Mouse (Mus musculus) neural tube, embryonic 13.5 days (tissue): Measurements from ENCODE around the gene Rims1. TPM values are rescaled to one million over a fixed set of nuclear protein-coding genes. Genes with fewer than 3 reads are reported as not detected.
A peak's percentile ranks its signal among the peaks of the same experiment; 100 is the strongest.

Experiments used
- ATAC-seq: fragments of 200-750 bp; cut with Nextera tagmentation; 2 replicates; pipeline ENCODE4 v1.8.0; 2017; ENCODE audit warnings: low read depth, mild to moderate bottlenecking, moderate TSS enrichment, moderate library complexity
- H3K27ac ChIP-seq: fragments of 300-500 bp; sonication (generic); replicated peaks from 2 replicates; pipeline ENCODE4 v1.5.1; 2015; ENCODE audit warnings: moderate library complexity, mild to moderate bottlenecking, inconsistent platforms
- H3K27me3 ChIP-seq: fragments of 300-500 bp; sonication (generic); 2 replicates; pipeline ENCODE4 v1.6.1; 2015; ENCODE audit warnings: mild to moderate bottlenecking, inconsistent platforms
- H3K36me3 ChIP-seq: fragments of 300-500 bp; sonication (generic); 2 replicates; pipeline ENCODE4 v1.6.1; 2015; ENCODE audit warnings: mild to moderate bottlenecking, inconsistent platforms
- H3K4me1 ChIP-seq: fragments of 300-500 bp; sonication (generic); replicated peaks from 2 replicates; pipeline ENCODE4 v1.6.1; 2015; ENCODE audit warnings: inconsistent platforms
- H3K4me2 ChIP-seq: fragments of 300-500 bp; sonication (generic); 2 replicates; pipeline ENCODE4 v1.6.1; 2015; ENCODE audit warnings: inconsistent platforms, mild to moderate bottlenecking, moderate library complexity
- H3K4me3 ChIP-seq: fragments of 300-500 bp; sonication (generic); 2 replicates; pipeline ENCODE4 v1.5.1; 2015; ENCODE audit warnings: mild to moderate bottlenecking, inconsistent platforms
- H3K9ac ChIP-seq: fragments of 300-500 bp; sonication (generic); 2 replicates; pipeline ENCODE4 v1.6.1; 2015; ENCODE audit warnings: moderate library complexity, mild to moderate bottlenecking, inconsistent platforms
- H3K9me3 ChIP-seq: fragments of 300-500 bp; sonication (generic); 2 replicates; pipeline ENCODE4 v1.6.1; 2016; ENCODE audit warnings: inconsistent platforms
- WGBS: fragments of 180-500 bp; shearing (Covaris S2); methylation state at CpG from one replicate; pipeline ENCODE4 v1.1.7; 2015; 5-methylcytosine and 5-hydroxymethylcytosine counted together
- polyA plus RNA-seq: library from polyadenylated mRNA; unstranded; fragments of >200 nt; fragmentation: Nextera tagmentation; extraction: Ambion mirVana; gene quantifications from 2 replicates; pipeline ENCODE4 v1.2.1, GENCODE M21; 2015

Gene Rims1
- polyA plus RNA-seq, 1 experiment from 2014 or later, result 13.0 TPM

DNA sequence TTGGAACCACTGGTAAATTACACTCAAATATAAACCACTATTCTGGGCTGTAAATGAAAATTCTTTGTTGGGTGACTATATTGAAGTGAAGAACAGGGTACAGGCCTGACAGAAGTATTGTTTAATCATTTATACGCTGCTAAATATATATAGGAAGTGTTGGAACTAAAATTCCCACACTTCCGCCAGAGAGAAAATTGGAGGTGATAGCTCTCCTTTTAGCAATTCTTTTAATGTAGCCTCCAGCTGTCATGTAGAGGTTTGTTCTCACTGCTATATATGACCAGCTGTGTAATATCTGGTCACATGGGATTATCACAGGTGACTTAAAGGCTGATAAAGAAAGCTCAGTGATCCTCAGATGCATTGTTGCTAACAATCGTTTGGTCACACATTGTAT, 144.0 kb downstream of the Rims1 start:
- Histone ChIP-seq H3K9me3 (no peaks in the 10 kb centered on the region), H3K36me3 (no peaks in the 10 kb centered on the region), H3K4me3 (no peak overlapping the region), H3K4me2 (no peak overlapping the region), H3K27me3 (no peaks in the 10 kb centered on the region), H3K27ac (no peak overlapping the region), H3K9ac (no peak overlapping the region), H3K4me1 (no peaks in the 10 kb centered on the region)
- WGBS, result 88% methylated on average over 3 of the region's 3 CpGs
- no peak for ATAC-seq

DNA sequence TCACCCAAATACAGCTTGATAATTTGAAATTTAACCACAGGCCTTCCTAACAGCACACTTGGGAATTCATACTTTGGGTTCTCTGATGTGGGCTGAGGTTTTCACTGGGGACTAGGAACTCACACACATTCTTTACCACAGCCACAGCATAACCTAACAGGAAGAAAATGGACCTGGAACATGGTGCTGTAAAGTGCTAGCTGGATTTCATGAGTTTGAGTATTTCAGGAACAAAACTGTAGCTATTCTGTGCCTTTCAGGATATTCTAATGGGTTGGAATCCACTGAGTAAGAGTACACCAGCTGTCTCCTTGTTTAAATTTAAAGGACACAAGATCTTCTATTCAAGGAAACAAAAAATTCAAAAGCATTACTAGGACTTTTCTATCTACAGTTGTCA, 149.8 kb downstream of the Rims1 start:
- no peak overlapping the region for H3K9ac ChIP-seq
- no peaks in the 10 kb centered on the region for H3K36me3 ChIP-seq
- H3K9me3 ChIP-seq, result no peaks in the 10 kb centered on the region
- no peak for ATAC-seq
- no peaks in the 10 kb centered on the region for H3K4me1 ChIP-seq
- H3K27ac ChIP-seq, result no peak overlapping the region
- H3K27me3 ChIP-seq, result no peaks in the 10 kb centered on the region
- no peak overlapping the region for H3K4me2 ChIP-seq
- no peak overlapping the region for H3K4me3 ChIP-seq

DNA sequence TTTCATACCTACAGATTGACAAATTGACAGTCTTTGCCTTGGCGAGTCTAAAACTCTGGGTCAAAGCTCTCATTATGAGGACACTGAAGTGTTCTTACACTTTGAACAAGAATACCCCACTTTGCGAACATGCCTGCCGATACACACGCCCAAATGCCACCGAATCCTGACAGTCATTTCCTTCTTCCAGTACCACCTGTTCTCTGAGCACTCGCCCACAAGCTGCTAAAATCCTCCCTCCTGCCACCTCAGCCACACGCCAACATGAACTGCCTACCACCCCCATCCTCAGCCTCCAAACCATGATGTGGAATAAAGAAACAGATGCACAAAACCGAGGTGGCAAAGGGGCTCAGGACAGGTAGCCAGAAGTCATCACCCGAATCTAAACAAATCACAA, 150.9 kb downstream of the Rims1 start:
- no peak overlapping the region for H3K9ac ChIP-seq
- H3K4me2 ChIP-seq, result no peak overlapping the region
- 89% methylated on average over 9 of the region's 9 CpGs for WGBS
- no peaks in the 10 kb centered on the region for H3K27me3 ChIP-seq
- H3K36me3 ChIP-seq, result no peaks in the 10 kb centered on the region
- no peak overlapping the region for H3K27ac ChIP-seq
- H3K9me3 ChIP-seq, result no peaks in the 10 kb centered on the region
- no peaks in the 10 kb centered on the region for H3K4me1 ChIP-seq
- ATAC-seq, result no peak
- H3K4me3 ChIP-seq, result no peak overlapping the region

DNA sequence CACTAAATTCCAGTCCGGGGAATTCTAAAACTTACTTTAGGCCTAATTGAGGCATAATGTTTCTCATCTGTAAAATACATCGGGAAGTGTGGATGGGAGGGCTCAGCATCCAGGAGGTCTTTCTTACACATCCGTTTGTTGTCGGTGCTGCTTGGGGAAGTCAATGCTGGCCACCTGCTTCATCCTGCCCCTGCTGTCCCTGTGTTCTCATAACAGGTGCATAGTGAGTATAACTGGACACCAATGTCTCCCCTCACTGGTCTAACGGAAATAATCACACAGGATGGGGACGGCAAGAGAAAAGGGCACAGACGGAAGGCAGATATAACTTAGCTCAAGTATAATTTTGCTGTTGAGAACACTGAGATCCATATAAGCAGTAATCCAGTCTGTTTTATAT, 155.2 kb downstream of the Rims1 start:
- no peak overlapping the region for H3K9ac ChIP-seq
- H3K36me3 ChIP-seq, result no peaks in the 10 kb centered on the region
- no peak overlapping the region for H3K4me3 ChIP-seq
- H3K4me2 ChIP-seq, result no peak overlapping the region
- no peaks in the 10 kb centered on the region for H3K4me1 ChIP-seq
- no peak for ATAC-seq
- no peaks in the 10 kb centered on the region for H3K9me3 ChIP-seq
- no peaks in the 10 kb centered on the region for H3K27me3 ChIP-seq
- H3K27ac ChIP-seq, result no peak overlapping the region
- WGBS, result 79% methylated on average over 7 of the region's 7 CpGs

DNA sequence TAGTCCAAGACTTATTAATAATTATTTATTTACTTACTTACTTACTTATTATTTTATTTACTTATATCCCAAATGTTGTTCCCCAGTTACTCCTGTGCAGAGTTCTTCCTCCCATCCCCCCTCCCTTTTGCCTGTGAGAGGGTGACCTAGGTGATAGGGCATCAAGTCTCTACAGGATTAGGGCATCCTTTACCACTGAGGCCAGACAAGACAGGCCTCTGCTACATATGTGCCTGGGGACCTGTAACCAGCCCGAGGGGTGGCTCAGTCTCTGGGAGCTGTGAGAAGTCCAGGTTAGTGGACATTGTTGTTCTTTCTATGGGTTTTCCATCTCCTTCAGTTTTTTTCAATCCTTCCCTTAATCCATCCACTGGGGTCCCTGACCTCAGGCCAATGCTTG, 156.4 kb downstream of the Rims1 start:
- ATAC-seq, result no peak
- Histone ChIP-seq H3K36me3 (no peaks in the 10 kb centered on the region), H3K27me3 (no peaks in the 10 kb centered on the region), H3K9ac (no peak overlapping the region), H3K4me1 (no peaks in the 10 kb centered on the region), H3K27ac (no peak overlapping the region), H3K4me3 (no peak overlapping the region), H3K4me2 (no peak overlapping the region), H3K9me3 (no peaks in the 10 kb centered on the region)
- 73% methylated on average over 1 of the region's 1 CpGs for WGBS

DNA sequence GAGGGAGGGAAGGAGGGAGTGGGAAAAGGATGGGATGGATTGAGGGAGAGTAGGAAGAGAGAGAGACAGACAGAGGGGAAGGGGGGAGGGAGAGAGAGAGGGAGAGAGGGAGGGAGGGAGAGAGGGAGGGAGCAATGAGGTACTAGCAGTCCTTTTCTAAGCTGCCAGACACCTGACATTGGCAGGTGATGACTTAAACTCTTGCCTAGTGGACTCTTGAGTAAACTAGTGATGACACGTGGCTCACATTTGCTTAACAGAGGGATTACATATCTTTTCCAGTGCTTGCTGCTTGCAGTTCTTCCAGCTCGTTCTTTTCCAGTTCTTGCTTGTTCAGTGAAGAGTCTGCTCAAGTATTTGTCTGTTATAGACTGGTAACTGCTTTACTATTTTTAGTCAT, 160.5 kb downstream of the Rims1 start:
- no peaks in the 10 kb centered on the region for H3K4me1 ChIP-seq
- H3K4me3 ChIP-seq, result no peak overlapping the region
- H3K36me3 ChIP-seq, result no peaks in the 10 kb centered on the region
- ATAC-seq, result no peak
- H3K27ac ChIP-seq, result no peak overlapping the region
- H3K4me2 ChIP-seq, result no peak overlapping the region
- H3K27me3 ChIP-seq, result no peaks in the 10 kb centered on the region
- no peaks in the 10 kb centered on the region for H3K9me3 ChIP-seq
- WGBS, result 60% methylated on average over 2 of the region's 2 CpGs
- H3K9ac ChIP-seq, result no peak overlapping the region

DNA sequence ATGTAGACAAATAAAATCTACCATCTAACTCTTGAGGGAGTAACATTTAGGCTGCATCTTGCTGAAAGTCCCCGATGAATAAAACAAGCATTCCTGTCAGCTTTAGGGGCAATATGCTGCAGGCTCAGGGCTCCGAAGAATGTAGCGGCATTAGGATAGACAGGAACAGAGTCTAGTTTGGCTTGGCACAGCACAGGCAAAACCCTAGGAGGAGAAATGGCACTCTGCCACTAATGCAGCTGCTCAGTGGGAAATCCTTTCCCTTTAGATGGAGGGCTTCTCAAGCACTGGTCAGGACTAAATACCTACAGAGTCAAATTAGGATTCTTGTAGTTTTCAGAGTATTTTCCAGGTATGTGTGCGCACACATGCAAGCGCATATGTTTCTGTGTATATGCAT, 165.2 kb downstream of the Rims1 start:
- H3K4me2 ChIP-seq, result no peak overlapping the region
- no peak overlapping the region for H3K4me3 ChIP-seq
- no peak overlapping the region for H3K27ac ChIP-seq
- 81% methylated on average over 5 of the region's 5 CpGs for WGBS
- no peaks in the 10 kb centered on the region for H3K4me1 ChIP-seq
- H3K36me3 ChIP-seq, result no peaks in the 10 kb centered on the region
- no peak for ATAC-seq
- no peaks in the 10 kb centered on the region for H3K27me3 ChIP-seq
- H3K9me3 ChIP-seq, result no peaks in the 10 kb centered on the region
- H3K9ac ChIP-seq, result no peak overlapping the region

DNA sequence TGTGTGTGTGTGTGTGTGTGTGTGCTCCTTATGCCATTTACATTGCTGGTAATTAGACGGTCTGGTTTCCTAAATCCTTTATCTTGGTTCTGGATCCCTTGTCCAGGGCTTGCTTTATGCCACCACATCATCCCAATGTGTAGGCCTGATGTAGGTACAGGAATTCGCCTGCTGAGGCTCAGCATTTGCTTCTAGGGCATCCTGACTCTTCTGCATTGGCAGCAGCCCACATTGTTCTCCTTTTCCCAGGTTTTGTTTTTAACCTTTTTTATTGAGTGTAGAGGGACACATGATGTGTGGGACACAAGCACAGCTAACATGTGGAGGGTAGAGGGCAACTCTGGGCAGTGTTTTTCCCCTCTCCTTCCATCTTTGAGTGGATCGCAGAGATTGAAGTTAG, 166.1 kb downstream of the Rims1 start:
- no peak for ATAC-seq
- Histone ChIP-seq H3K27me3 (no peaks in the 10 kb centered on the region), H3K9ac (no peak overlapping the region), H3K36me3 (no peaks in the 10 kb centered on the region), H3K27ac (no peak overlapping the region), H3K9me3 (no peaks in the 10 kb centered on the region), H3K4me3 (no peak overlapping the region), H3K4me2 (no peak overlapping the region), H3K4me1 (no peaks in the 10 kb centered on the region)
- WGBS, result 86% methylated on average over 3 of the region's 3 CpGs

DNA sequence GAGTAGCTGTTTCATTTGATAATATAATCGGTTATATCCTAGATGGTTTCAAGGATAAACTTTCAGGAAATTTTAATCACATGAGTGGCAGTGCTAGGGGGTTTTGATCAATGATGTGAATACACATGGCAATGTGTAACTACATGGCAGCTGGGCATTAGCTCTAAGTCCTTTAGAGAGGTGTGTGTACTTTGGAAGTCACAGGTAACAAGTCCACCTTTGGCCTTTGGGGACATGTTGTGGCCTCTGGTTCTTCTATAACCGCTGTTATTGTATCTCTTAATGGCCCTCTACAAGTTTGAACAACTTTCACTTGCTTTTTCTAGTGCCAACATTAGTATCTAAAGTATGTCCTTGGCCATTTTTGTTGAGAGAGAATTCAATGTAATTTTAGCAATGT, 171.9 kb downstream of the Rims1 start:
- Histone ChIP-seq H3K4me2 (no peak overlapping the region), H3K27ac (no peak overlapping the region), H3K9me3 (no peaks in the 10 kb centered on the region), H3K4me3 (no peak overlapping the region), H3K4me1 (no peaks in the 10 kb centered on the region), H3K27me3 (no peaks in the 10 kb centered on the region), H3K36me3 (no peaks in the 10 kb centered on the region), H3K9ac (no peak overlapping the region)
- 96% methylated on average over 2 of the region's 2 CpGs for WGBS
- ATAC-seq, result no peak

DNA sequence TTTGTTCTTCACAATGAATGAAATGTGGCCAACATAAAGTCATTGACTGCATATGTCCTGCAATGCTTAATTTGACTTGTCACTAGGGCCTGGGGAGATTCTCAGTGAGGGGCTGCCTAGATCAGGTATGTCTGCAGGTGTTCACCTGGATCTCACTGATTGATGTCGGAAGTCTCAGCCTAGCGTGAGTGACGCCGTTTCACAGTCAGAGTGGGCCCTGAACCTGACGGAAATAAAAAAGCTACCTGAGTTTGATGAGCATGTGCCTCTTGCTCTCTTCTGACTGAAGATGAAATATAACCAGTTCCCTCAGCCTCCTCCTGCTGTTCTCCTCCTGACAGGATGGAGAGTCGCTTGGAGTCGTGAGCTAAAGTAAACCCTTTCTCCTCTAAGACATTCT, 173.2 kb downstream of the Rims1 start:
- WGBS, result 80% methylated on average over 7 of the region's 7 CpGs
- no peak for ATAC-seq
- H3K27ac ChIP-seq, result no peak overlapping the region
- no peaks in the 10 kb centered on the region for H3K36me3 ChIP-seq
- no peaks in the 10 kb centered on the region for H3K27me3 ChIP-seq
- no peak overlapping the region for H3K4me3 ChIP-seq
- H3K4me1 ChIP-seq, result no peaks in the 10 kb centered on the region
- H3K9ac ChIP-seq, result no peak overlapping the region
- no peak overlapping the region for H3K4me2 ChIP-seq
- no peaks in the 10 kb centered on the region for H3K9me3 ChIP-seq

DNA sequence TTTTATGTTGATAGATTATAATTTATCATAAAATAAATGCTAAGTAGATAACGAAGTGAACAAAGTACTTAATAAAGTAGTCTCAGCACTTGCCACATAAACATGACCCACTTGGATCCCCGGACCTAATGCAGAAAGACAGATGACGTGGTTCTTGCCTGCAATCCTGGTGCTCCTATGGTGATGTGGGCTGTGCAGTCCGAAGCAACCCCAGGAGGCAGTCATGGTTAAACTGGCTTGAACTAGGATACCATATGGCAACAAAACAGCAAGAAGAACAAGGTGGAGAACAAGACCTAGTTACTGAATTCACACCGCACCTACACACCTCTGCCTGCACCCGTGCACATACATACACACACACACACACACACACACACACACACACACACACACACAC, 173.8 kb downstream of the Rims1 start:
- Histone ChIP-seq H3K4me2 (no peak overlapping the region), H3K27me3 (no peaks in the 10 kb centered on the region), H3K27ac (no peak overlapping the region), H3K9me3 (no peaks in the 10 kb centered on the region), H3K9ac (no peak overlapping the region), H3K4me3 (no peak overlapping the region), H3K4me1 (no peaks in the 10 kb centered on the region), H3K36me3 (no peaks in the 10 kb centered on the region)
- no peak for ATAC-seq
- 85% methylated on average over 6 of the region's 6 CpGs for whole genome bisulfite sequencing

DNA sequence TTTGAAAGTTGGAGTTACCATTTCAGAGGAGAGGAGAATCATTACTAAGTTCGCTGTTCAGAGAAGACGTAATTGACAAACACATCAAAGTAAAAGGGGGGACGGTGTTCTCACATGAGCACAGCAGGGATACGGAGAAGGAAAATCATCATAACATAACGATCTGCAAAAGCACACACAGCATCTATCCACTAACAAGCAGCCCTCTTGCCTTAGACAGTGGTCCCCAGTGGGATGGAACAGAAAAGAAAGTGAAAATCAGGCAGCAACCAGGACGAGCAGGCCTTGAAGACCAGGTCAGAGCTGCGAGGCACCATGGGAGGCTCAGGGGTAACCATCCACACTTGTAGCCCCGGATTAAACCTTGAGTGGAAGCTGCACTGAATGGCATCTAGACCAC, 176.8 kb downstream of the Rims1 start:
- H3K4me2 ChIP-seq, result no peak overlapping the region
- no peaks in the 10 kb centered on the region for H3K27me3 ChIP-seq
- H3K4me1 ChIP-seq, result no peaks in the 10 kb centered on the region
- H3K9ac ChIP-seq, result no peak overlapping the region
- ATAC-seq, result no peak
- WGBS, result 81% methylated on average over 8 of the region's 8 CpGs
- no peak overlapping the region for H3K27ac ChIP-seq
- H3K9me3 ChIP-seq, result no peaks in the 10 kb centered on the region
- no peaks in the 10 kb centered on the region for H3K36me3 ChIP-seq
- no peak overlapping the region for H3K4me3 ChIP-seq

DNA sequence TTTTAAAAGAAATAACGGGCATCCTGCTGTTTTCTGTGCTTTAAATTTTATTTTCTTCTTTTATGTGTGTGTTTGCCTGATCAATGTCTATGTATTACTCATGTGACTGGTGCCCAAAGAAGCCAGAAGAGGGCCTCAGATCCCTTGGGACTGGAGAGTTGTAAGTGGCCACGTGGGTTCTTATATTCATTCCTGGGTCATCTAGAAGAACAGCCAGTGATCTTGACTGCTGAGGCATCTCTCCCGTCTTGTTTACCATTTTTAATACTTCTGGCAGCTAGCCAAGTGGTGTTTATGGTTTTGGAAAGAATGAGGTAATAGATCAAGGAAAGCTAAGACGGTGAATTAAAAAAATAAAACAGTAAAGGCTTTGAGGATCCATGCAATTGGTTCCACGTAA, 178.8 kb downstream of the Rims1 start:
- ATAC-seq, result peak; percentile 53; the same call in 1 of the 2 replicates

DNA sequence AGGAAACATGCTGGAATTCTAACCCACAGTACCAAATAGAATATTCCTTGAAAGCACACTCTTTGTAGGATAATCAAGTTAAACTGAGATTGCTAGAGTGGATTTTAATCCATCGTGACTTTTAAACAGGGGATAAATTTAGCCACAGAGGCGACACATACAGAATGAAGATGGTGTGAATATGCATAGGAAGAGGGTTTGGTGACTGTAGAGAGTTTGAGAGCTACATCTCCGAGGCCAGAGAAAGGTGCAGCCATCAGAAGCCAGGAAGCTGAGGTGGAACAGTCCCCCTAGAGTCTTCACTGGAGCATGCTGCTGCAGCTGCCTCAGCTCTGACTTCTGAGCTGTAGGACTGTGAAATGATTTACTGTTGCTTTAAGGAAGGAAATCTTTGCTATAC, 179.5 kb downstream of the Rims1 start:
- Histone ChIP-seq H3K9ac (no peak overlapping the region), H3K4me1 (no peaks in the 10 kb centered on the region), H3K9me3 (no peaks in the 10 kb centered on the region), H3K36me3 (no peaks in the 10 kb centered on the region), H3K27me3 (no peaks in the 10 kb centered on the region), H3K4me3 (no peak overlapping the region), H3K27ac (no peak overlapping the region), H3K4me2 (no peak overlapping the region)
- 74% methylated on average over 3 of the region's 3 CpGs for WGBS
- ATAC-seq, result no peak

More for the DNA sequence above, 178.8 kb downstream of the Rims1 start:
- Histone ChIP-seq H3K4me1 (no peaks in the 10 kb centered on the region), H3K4me3 (no peak overlapping the region), H3K36me3 (no peaks in the 10 kb centered on the region), H3K9ac (no peak overlapping the region), H3K27me3 (no peaks in the 10 kb centered on the region), H3K4me2 (no peak overlapping the region), H3K27ac (no peak overlapping the region), H3K9me3 (no peaks in the 10 kb centered on the region)
- WGBS, result 47% methylated on average over 5 of the region's 5 CpGs
